Mouse (Mus musculus): ENCODE results near the gene Tst. TPM values are rescaled to one million over a fixed set of nuclear protein-coding genes. Genes with fewer than 3 reads are reported as not detected.

The Tst gene
- total RNA-seq, 4 experiments from 2014 or later, result 19.1 to 25.8 (median 22.3) TPM

GRCm38 (mm10) chr15:78429871-78430622 lies 24.3 kb upstream of the Tst start:
- DNase-seq (ENCODE audit: low spot score in 2 of 2), result no peak

- no peak for DNase-seq (ENCODE audit: low spot score in 2 of 2)
These were observed 23.4 kb upstream of the Tst start for GRCm38 (mm10) chr15:78429139-78429459.

GRCm38 (mm10) chr15:78428391-78429138 lies 22.9 kb upstream of the Tst start, which contains the start of gene Kctd17:
Gene Kctd17, plus strand, starts transcription at chr15:78428564.
- DNase-seq (ENCODE audit: low spot score in 2 of 2), result peak in 1 of 2 experiments; percentile 55

GRCm38 (mm10) chr15:78425230-78425629 lies 19.5 kb upstream of the Tst start:
- no peak for DNase-seq (ENCODE audit: low spot score in 2 of 2)

DNA sequence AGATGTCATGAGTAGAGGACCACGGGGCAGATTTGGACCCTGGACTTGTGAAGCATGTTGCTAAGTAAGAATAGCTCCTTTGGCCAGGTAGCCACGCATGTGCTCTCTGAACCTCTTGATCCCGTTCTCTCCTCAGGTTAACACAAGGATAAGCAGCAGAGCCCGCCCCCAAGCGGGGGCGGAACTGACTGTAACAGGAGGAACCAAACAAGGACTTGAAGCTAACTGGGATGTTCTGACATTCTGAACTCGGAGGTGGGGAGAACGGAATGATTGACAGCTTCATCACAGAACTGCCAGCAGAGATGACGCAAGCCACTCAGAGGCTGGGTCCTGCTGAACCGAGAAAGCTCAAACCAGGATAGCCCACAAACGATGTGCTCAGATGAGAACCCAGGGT lies 18.8 kb upstream of the Tst start:
- no peak for DNase-seq (ENCODE audit: low spot score in 2 of 2)

DNA sequence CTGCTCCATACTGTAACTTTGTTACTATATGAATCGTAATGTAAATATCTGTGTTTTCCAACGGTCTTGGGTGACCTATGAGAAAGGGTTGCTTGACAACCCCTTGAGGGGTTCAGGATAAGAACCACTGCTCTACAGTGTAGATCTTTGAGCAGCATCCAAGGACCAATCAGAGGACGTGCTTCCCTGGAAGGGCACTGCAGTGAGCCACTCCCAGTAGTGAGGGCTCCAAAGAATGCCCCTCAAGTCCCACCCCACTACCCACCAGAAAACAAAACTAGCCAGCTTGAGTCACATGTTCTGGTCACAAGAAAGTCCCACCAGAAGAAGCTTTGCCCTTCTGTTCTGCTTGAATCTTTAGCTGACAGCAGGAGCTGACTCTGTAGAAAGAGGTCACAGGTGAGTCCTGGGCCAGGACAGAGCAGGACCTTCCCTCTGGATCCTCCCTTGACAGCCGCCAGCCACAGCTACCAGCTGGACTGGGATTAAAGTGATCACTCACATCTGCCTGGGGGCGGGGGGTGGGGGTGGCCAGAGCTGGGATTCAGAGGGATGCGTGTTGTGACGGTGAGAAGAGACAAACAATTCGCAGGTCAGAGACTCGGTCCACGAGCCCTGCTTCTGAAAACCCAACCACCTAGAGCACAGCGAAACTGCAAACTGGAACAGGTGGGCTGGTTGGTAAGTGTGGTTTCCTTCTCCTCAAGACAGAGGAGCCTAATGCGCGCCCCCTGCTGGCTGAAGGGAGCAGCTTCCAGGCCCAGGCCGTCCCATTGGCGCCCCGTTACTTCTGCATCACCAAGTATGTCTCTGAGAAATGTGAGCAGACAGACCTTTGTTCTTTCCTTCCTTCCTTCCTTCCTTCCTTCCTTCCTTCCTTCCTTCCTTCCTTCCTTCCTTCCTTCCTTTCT lies 16.6 kb upstream of the Tst start:
- peak; percentile 70 for DNase-seq (ENCODE audit: low spot score in 2 of 2)

DNA sequence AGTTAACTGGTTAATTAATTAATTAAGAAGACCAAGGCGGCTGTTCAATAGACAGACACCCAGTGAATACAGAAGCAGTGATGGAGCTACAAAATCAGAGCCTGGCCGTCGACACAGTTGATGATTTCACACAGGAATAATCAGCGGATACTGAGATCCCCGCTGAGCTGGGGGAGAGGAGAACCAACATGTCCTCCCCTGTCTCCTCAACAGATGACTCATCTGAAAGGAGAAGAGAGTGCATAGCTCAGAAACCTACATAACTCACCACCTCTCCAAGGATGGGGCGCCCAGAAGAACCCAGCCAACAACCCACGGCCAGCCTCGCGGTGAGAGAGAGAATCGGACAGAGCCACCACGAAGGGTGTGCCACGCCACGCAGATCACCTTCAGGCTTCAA lies 14.7 kb upstream of the Tst start:
- DNase-seq (ENCODE audit: low spot score in 2 of 2), result no peak

- no peak for DNase-seq (ENCODE audit: low spot score in 2 of 2)
These were observed 11.2 kb upstream of the Tst start for GRCm38 (mm10) chr15:78416937-78417336.

DNA sequence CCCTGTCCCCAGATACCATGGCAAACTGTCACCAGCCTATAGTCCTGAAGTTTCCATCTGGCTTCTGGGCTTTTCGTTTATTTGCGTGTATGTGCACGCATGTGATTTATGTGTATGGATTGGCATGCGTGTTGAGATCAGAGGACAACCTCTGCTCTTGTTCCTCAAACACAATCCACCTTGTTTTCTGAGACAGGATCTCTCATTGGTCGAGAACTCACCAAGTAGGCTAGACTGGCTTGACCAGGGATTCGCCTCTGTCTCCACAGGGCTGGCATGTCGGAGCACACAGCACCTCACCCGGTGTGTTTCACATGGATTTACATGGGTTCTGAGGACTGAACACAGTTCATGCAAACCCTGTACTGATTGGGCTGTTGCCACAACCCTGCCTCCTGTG lies 8.4 kb upstream of the Tst start:
- no peak for DNase-seq (ENCODE audit: low spot score in 2 of 2)

DNA sequence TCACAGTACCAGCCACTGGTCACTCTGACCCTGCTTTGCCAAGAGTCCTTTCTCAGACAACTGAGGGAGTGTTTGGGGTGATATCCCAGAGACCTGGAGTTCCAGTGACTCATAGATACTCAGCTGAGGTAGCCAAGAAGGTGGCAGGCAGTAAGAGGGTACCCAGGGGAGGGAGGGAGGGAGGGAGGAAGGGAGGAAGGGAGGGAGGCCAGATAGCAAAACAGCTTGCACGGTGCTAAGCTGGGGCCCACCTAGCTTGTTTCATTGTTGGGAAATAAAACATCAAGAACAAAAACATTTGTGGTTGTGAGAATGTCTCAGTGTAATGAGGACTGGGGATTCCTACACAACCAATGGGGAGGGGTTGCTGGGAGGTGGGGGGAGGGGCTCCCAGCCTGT lies 8.0 kb upstream of the Tst start:
- no peak for DNase-seq (ENCODE audit: low spot score in 2 of 2)

- DNase-seq (ENCODE audit: low spot score in 2 of 2), result no peak
These were observed 7.5 kb upstream of the Tst start for GRCm38 (mm10) chr15:78413083-78413718.

- no peak for DNase-seq (ENCODE audit: low spot score in 2 of 2)
These were observed 3.9 kb upstream of the Tst start for GRCm38 (mm10) chr15:78409570-78410052.

DNA sequence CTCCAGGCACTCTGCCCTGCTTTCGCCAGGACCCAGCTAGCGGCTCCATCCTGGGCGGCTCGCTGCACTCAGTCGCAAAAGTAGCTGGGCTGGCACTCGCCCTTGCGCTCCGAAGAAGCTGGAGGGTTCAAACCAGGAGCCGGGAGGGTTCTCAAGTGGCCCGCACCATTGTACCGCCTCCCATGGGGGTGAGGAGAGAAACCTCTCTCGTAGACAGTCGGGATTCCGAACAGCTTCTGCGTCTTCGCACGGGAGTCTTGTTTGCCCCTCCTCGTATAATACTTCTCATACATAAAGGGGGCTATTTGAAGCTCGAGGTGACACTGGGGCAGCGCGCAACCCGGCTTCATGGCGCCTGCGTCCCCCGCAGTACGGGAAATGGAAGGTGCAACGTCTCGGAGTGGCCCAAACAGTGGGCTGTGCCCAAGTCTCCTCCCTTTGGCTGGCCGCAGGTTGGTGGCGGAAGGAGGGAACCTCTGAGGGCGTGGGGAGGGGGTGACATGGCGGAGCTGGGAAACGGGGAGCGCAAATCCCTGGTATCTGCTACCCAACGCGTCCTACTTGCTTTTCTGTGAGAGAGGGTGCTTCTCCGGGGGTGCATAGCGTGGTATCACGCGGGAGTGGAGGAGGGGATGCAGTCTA lies 707 bp upstream of the Tst start, which contains the start of gene Mpst:
TSS of gene Mpst (plus strand) at position 124 of the 642 bp plus-strand sequence.
- peak; percentile 83 to 88 for DNase-seq (ENCODE audit: low spot score in 2 of 2)

- peak in 1 of 2 experiments; percentile 22 for DNase-seq (ENCODE audit: low spot score in 2 of 2)
These were observed 609 bp downstream of the Tst start for GRCm38 (mm10) chr15:78405098-78405497.

- DNase-seq (ENCODE audit: low spot score in 2 of 2), result no peak
These were observed 1.8 kb downstream of the Tst start for GRCm38 (mm10) chr15:78403896-78404295.

- no peak for DNase-seq (ENCODE audit: low spot score in 2 of 2)
These were observed 2.4 kb downstream of the Tst start for GRCm38 (mm10) chr15:78403301-78403741.

DNA sequence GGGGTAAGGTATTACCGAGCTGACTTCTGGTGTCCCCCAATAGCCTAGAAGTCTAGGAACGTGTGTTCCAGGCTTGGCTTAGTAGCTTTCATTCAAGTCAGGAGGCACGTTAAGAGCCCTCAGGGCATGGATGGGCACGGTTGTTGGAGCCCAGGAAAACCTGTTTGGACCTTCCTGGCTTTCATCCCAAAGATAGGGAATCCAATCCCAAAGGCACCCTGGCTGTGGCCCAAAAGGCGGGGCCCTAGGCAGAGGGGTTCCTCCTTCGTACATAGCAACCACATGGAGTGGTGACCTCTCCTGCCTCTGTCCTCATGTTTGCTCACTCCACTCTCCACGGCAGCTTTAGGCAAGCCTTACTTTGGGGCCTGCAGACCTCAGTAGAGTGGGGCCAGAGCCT lies 3.3 kb downstream of the Tst start:
- peak in 1 of 2 experiments; percentile 18 for DNase-seq (ENCODE audit: low spot score in 2 of 2)

DNA sequence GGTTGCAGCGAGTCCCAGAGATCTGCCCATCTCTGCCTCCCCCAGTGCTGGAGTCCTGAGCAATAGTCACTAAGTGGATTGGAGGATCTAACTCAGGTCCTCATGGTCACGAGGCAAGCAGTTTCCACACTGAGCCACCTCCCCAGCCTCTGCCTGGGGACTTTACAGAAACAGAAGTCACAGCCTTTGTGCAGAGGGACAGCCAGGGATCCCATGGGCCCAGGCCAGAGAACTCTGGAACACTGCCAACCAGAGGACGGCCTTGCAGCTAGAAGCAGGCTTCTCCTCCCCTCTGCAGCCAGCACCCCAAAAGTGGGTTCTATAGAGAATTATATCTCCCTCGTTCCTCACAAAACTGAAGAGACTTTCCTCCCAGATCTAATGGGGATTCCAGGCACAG lies 3.8 kb downstream of the Tst start:
- DNase-seq (ENCODE audit: low spot score in 2 of 2), result peak; percentile 59 to 70

GRCm38 (mm10) chr15:78401345-78401744 lies 4.4 kb downstream of the Tst start:
- DNase-seq (ENCODE audit: low spot score in 2 of 2), result peak; percentile 25 to 38

- DNase-seq (ENCODE audit: low spot score in 2 of 2), result no peak
These were observed 10.2 kb downstream of the Tst start, which contains the start of gene Tex33 for GRCm38 (mm10) chr15:78395478-78395962. Gene Tex33, minus strand, starts transcription at chr15:78395912.
